Mouse (Mus musculus): ENCODE results near the gene Asic1. TPM values are rescaled to one million over a fixed set of nuclear protein-coding genes. Genes with fewer than 3 reads are reported as not detected.
"Not testable (repeated sequence)": the region's sequence is repeated elsewhere in the genome, so short reads cannot be mapped to it uniquely, and the experiment has no call there.

The Asic1 gene
- polyA plus RNA-seq, 1 experiment, result not detected

- Histone ChIP-seq H3K4me3 (ENCODE audit: insufficient read depth, low read depth, low read length) (no peak overlapping the region), H3K27ac (replicated peaks; ENCODE audit: low read depth, low read length) (no peak overlapping the region), H3K4me1 (ENCODE audit: control insufficient read depth, insufficient read depth, insufficient read length, low read length) (no peaks in the 10 kb centered on the region)
Measured at GRCm38 (mm10) chr15:99677089-99677488, 6.9 kb downstream of the Asic1 start.

- Histone ChIP-seq H3K4me3 (ENCODE audit: insufficient read depth, low read depth, low read length) (no peak overlapping the region), H3K4me1 (ENCODE audit: control insufficient read depth, insufficient read depth, insufficient read length, low read length) (no peaks in the 10 kb centered on the region), H3K27ac (replicated peaks; ENCODE audit: low read depth, low read length) (no peak overlapping the region)
Measured at GRCm38 (mm10) chr15:99678063-99678800, 8.1 kb downstream of the Asic1 start.

GRCm38 (mm10) chr15:99679008-99679407 is 8.8 kb downstream of the Asic1 start:
- Histone ChIP-seq H3K4me3 (ENCODE audit: insufficient read depth, low read depth, low read length) (no peak overlapping the region), H3K27ac (replicated peaks; ENCODE audit: low read depth, low read length) (no peak overlapping the region), H3K4me1 (ENCODE audit: control insufficient read depth, insufficient read depth, insufficient read length, low read length) (no peaks in the 10 kb centered on the region)

- H3K27ac ChIP-seq (replicated peaks; ENCODE audit: low read depth, low read length), result no peak overlapping the region
- no peak overlapping the region for H3K4me3 ChIP-seq (ENCODE audit: insufficient read depth, low read depth, low read length)
- H3K4me1 ChIP-seq (ENCODE audit: control insufficient read depth, insufficient read depth, insufficient read length, low read length), result no peaks in the 10 kb centered on the region
Measured at GRCm38 (mm10) chr15:99682880-99683279, 12.7 kb downstream of the Asic1 start.

GRCm38 (mm10) chr15:99684156-99684555 is 14.0 kb downstream of the Asic1 start:
- H3K4me3 ChIP-seq (ENCODE audit: insufficient read depth, low read depth, low read length), result no peak overlapping the region
- no peaks in the 10 kb centered on the region for H3K4me1 ChIP-seq (ENCODE audit: control insufficient read depth, insufficient read depth, insufficient read length, low read length)
- no peak overlapping the region for H3K27ac ChIP-seq (replicated peaks; ENCODE audit: low read depth, low read length)

GRCm38 (mm10) chr15:99688712-99689111 is 18.5 kb downstream of the Asic1 start:
- Histone ChIP-seq H3K4me3 (ENCODE audit: insufficient read depth, low read depth, low read length) (no peak overlapping the region), H3K4me1 (ENCODE audit: control insufficient read depth, insufficient read depth, insufficient read length, low read length) (no peaks in the 10 kb centered on the region; the same call in 1 of the 2 replicates), H3K27ac (replicated peaks; ENCODE audit: low read depth, low read length) (no peak overlapping the region)

GRCm38 (mm10) chr15:99690924-99691323 is 20.8 kb downstream of the Asic1 start:
- H3K4me3 ChIP-seq (ENCODE audit: insufficient read depth, low read depth, low read length), result no peak overlapping the region
- H3K27ac ChIP-seq (replicated peaks; ENCODE audit: low read depth, low read length), result no peak overlapping the region
- H3K4me1 ChIP-seq (ENCODE audit: control insufficient read depth, insufficient read depth, insufficient read length, low read length), result no peaks in the 10 kb centered on the region; the same call in 1 of the 2 replicates

GRCm38 (mm10) chr15:99691976-99692375 is 21.8 kb downstream of the Asic1 start:
- Histone ChIP-seq H3K4me1 (ENCODE audit: control insufficient read depth, insufficient read depth, insufficient read length, low read length) (no peaks in the 10 kb centered on the region; the same call in 1 of the 2 replicates), H3K4me3 (ENCODE audit: insufficient read depth, low read depth, low read length) (no peak overlapping the region)

GRCm38 (mm10) chr15:99697309-99697708 is 27.1 kb downstream of the Asic1 start:
- Histone ChIP-seq H3K4me1 (ENCODE audit: control insufficient read depth, insufficient read depth, insufficient read length, low read length) (no peaks in the 10 kb centered on the region; the same call in 1 of the 2 replicates), H3K4me3 (ENCODE audit: insufficient read depth, low read depth, low read length) (no peak overlapping the region), H3K27ac (replicated peaks; ENCODE audit: low read depth, low read length) (no peak overlapping the region)

More at GRCm38 (mm10) chr15:99691976-99692375, 21.8 kb downstream of the Asic1 start:
- no peak overlapping the region for H3K27ac ChIP-seq (replicated peaks; ENCODE audit: low read depth, low read length)

- Histone ChIP-seq H3K27ac (replicated peaks; ENCODE audit: low read depth, low read length) (no peak overlapping the region), H3K4me3 (ENCODE audit: insufficient read depth, low read depth, low read length) (no peak overlapping the region), H3K4me1 (ENCODE audit: control insufficient read depth, insufficient read depth, insufficient read length, low read length) (peaks cover 7% of the 10 kb centered on the region; the same call in 1 of the 2 replicates)
Measured at GRCm38 (mm10) chr15:99698533-99699085, 28.4 kb downstream of the Asic1 start.

GRCm38 (mm10) chr15:99699715-99700114 is 29.5 kb downstream of the Asic1 start:
- Histone ChIP-seq H3K27ac (replicated peaks; ENCODE audit: low read depth, low read length) (no peak overlapping the region), H3K4me3 (ENCODE audit: insufficient read depth, low read depth, low read length) (no peak overlapping the region), H3K4me1 (ENCODE audit: control insufficient read depth, insufficient read depth, insufficient read length, low read length) (peaks cover 11% of the 10 kb centered on the region; the same call in 1 of the 2 replicates)

- Histone ChIP-seq H3K4me3 (ENCODE audit: insufficient read depth, low read depth, low read length) (no peak overlapping the region), H3K4me1 (ENCODE audit: control insufficient read depth, insufficient read depth, insufficient read length, low read length) (peaks cover 11% of the 10 kb centered on the region; the same call in 1 of the 2 replicates), H3K27ac (replicated peaks; ENCODE audit: low read depth, low read length) (no peak overlapping the region)
Measured at GRCm38 (mm10) chr15:99700219-99701106, 30.3 kb downstream of the Asic1 start.

GRCm38 (mm10) chr15:99701640-99701998 is 31.5 kb downstream of the Asic1 start:
- H3K4me3 ChIP-seq (ENCODE audit: insufficient read depth, low read depth, low read length), result peak overlapping the region; percentile 78
- H3K4me1 ChIP-seq (ENCODE audit: control insufficient read depth, insufficient read depth, insufficient read length, low read length), result peaks cover 11% of the 10 kb centered on the region; the same call in 1 of the 2 replicates
- H3K27ac ChIP-seq (replicated peaks; ENCODE audit: low read depth, low read length), result not testable (repeated sequence)

- peak within 1 kb of the TSS; percentile 67 for H3K27ac ChIP-seq (replicated peaks; ENCODE audit: low read depth, low read length)
Measured at GRCm38 (mm10) chr15:99701999-99702900, 32.1 kb downstream of the Asic1 start, which contains the start of gene Smarcd1. Gene Smarcd1 (plus strand): TSS chr15:99702129.

More at GRCm38 (mm10) chr15:99701999-99702900, 32.1 kb downstream of the Asic1 start, which contains the start of gene Smarcd1:
- Histone ChIP-seq H3K4me1 (ENCODE audit: control insufficient read depth, insufficient read depth, insufficient read length, low read length) (peaks cover 11% of the 10 kb centered on the region; the same call in 1 of the 2 replicates), H3K4me3 (ENCODE audit: insufficient read depth, low read depth, low read length) (peak within 1 kb of the TSS; percentile 78)

All from brown adipose tissue, adult 24 weeks (tissue).